Mouse (Mus musculus): ENCODE measurements around the gene Pdzd7. TPM values are rescaled to one million over a fixed set of nuclear protein-coding genes. Genes with fewer than 3 reads are reported as not detected.

The Pdzd7 gene
- total RNA-seq, 2 experiments from 2014 or later = 0.21 to 0.48 TPM

- DNase-seq = no peak
These were observed 61.1 kb downstream of the Pdzd7 start for GRCm38 (mm10) chr19:44984420-44984819.

DNA sequence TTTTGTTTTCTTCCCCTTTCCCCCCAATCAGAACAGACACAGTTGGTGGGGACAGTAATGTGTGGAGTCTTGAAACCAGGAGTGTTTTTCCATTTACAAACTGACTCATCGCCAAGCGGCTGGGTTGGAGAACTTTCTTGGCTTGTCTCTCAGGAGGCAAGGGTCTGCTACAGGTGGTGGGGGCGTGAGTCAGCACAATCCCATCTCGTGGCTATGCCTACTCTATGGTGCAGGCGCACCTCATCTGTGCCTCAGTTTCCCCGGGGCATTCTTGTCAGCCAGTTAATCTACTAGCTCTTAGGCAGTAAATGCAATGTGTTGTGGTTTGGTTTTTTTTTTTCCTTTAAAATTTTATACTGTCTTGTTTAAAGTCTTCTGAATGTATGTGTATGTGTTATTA, 62.2 kb downstream of the Pdzd7 start:
- no peak for DNase-seq

DNA sequence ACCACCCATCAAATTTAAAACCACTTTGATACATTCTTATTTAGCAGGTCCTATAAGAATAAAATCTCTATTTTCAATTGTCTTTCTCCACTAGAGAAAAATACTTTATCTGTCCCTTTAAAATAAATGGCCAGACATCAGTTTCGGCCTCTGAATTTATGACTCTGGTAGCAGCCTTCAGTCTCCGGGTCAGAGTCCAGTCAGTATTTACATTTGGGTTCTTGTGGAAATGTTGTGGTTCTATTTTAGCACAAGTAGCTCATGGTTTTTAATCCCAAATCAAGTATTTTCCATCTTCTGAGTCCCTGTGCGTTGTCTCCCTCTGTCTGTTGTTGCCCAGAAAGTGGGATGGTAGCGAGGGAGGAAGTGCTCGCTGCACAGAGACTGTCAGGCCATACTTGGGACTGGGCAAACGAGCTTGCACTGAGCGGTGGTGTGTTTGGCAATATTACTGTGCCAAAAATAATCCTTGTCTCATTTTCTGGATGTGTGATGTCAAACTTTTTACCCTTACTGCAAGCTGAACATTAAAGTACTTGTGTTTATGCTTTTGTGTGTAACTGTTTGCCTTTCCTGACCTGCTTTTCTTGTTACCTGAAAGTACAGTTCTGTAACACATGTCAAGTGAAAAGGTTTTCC, 62.9 kb downstream of the Pdzd7 start:
- no peak for DNase-seq

- DNase-seq = no peak
These were observed 64.7 kb downstream of the Pdzd7 start for GRCm38 (mm10) chr19:44980787-44981186.

DNA sequence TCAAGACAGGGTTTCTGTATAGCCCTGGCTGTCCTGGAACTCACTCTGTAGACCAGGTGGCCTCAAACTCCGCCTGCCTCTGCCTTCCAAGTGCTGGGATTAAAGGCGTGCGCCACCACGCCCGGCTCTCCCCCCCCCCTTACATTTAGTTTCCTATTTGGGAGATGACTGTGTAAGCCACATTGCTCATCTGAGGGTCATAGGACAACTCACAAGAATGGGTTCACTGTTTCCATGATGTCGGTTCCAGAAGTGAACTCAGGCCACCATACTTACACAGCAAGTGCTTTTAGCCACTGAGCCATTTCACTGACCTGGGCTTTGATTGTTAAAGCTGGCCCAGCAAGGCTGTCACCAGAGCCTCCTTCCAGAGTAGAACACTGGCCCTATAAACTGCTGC, 68.4 kb downstream of the Pdzd7 start:
- no peak for DNase-seq

Other genes with a start within 250 kb of the Pdzd7 start
- gene Slf2, start 114.6 kb downstream of the Pdzd7 start, total RNA-seq (2021) = 10 to 100 TPM; 22.6 to 31.5 TPM
- 10 to 100 TPM; 18.3 to 26.3 TPM for gene Sema4g, start 56.6 kb downstream of the Pdzd7 start, total RNA-seq (2021)
- gene Twnk, start 40.1 kb downstream of the Pdzd7 start, total RNA-seq (2021) = 10 to 100 TPM; 26.2 to 29.5 TPM
- gene Mrpl43, start 39.3 kb downstream of the Pdzd7 start, total RNA-seq (2021) = 10 to 100 TPM; 50.0 to 58.3 TPM
- gene Lzts2, start 31.3 kb downstream of the Pdzd7 start, total RNA-seq (2021) = 10 to 100 TPM; 63.1 to 77.8 TPM
- gene Sfxn3, start 1.8 kb upstream of the Pdzd7 start, total RNA-seq (2021) = 10 to 100 TPM; 39.3 to 51.5 TPM
- 1 to 10 TPM; 8.2 to 9.2 TPM for gene Kazald1, start 29.5 kb upstream of the Pdzd7 start, total RNA-seq (2021)
- under 1 TPM in 1 of 2 experiments, not detected in 1; 0.15 TPM for gene Tlx1, start 105.0 kb upstream of the Pdzd7 start, total RNA-seq (2021)
- 1 to 10 TPM in 1 of 2 experiments, under 1 TPM in 1; 0.30 to 1.4 TPM for gene Lbx1, start 190.1 kb upstream of the Pdzd7 start, total RNA-seq (2021)